Mouse (Mus musculus) liver, adult 2 months (tissue): ENCODE data around the gene Ganab.

ENCODE experiments used
- CTCF ChIP-seq: fragments of 200-500 bp; IDR thresholded peaks from 2 replicates; pipeline ENCODE4 v1.5.1; 2011; ENCODE audit warnings: low read depth, low read length, control low read depth
- POLR2A ChIP-seq: fragments of 200-500 bp; IDR thresholded peaks from 2 replicates; pipeline ENCODE4 v1.6.1; 2011; ENCODE audit warnings: low read length, control low read depth; ENCODE audit not compliant: insufficient read depth; ENCODE audit errors: extremely low read depth

GRCm38 (mm10) chr19:8853117-8853516 lies 44.8 kb upstream of the Ganab start:
- no peak for TF ChIP-seq POLR2A
- no peak for TF ChIP-seq CTCF
